Mouse (Mus musculus) heart, adult 2 months (tissue): ENCODE measurements around the gene Mrpl1.

Experiments used
- CTCF ChIP-seq: fragments of 200-600 bp; IDR thresholded peaks from 2 replicates; pipeline ENCODE4 v1.8.1; 2022; ENCODE audit warnings: antibody characterized with exemption, mild to moderate bottlenecking, moderate library complexity
- EP300 ChIP-seq: fragments of 200-500 bp; IDR thresholded peaks from 2 replicates; pipeline ENCODE4 v1.6.1; 2011; ENCODE audit warnings: low read depth, low read length, control low read depth; ENCODE audit not compliant: insufficient read depth
- POLR2A ChIP-seq: fragments of 200-500 bp; IDR thresholded peaks from 2 replicates; pipeline ENCODE4 v1.6.1; 2011; ENCODE audit warnings: mild to moderate bottlenecking, low read depth, low read length, control low read depth; ENCODE audit not compliant: insufficient read depth

DNA sequence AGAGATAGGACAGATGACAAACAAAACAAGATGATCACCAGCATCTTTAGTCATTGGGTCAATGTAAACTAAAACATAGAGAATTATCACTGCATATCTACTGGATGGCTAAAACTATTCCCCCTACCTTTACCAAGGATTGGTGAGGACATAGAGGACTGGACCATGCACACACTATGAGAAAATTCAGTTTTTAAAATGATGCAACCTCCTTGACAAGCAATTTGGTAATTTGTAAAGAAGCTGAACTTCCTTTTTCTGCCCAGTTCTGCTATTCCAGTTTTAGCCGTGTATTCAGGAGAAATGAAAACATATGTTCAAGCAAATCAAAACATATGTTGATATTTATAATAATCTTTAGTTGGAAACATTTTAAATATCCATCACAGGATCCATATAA lies 35.2 kb downstream of the Mrpl1 start:
- TF ChIP-seq POLR2A (no peak), CTCF (no peak), EP300 (no peak)
